Mouse (Mus musculus) right cerebral cortex, adult 2 months (tissue): Measurements from ENCODE around the gene Gm21992.

Source experiments
- DNase-seq, 2 experiments: peaks; one replicate each; pipeline ENCODE4 v3.0.0; 2021 to 2022; ENCODE audit warnings: low spot score in 2 of 2

The Gm21992 gene

DNA sequence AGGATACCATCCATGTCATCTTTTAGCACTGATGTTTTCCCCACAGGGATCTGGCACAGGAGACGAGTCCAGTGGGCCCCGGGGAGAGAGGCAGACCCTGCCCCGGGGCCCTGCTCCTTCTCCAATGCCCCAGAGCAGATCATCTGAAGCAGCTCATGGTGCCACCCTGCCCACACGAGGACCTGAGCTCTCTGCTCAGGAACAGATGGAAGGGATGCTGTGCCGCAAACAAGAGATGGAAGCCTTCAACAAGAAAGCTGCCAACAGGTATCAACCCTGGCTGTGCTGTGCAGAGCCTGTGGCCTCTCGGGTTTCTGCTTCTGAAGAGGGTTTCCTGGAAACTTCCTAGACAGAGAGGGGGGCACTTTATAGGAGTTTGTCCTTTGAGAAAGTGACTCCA lies 61.4 kb downstream of the Gm21992 start:
- no peak for DNase-seq

DNA sequence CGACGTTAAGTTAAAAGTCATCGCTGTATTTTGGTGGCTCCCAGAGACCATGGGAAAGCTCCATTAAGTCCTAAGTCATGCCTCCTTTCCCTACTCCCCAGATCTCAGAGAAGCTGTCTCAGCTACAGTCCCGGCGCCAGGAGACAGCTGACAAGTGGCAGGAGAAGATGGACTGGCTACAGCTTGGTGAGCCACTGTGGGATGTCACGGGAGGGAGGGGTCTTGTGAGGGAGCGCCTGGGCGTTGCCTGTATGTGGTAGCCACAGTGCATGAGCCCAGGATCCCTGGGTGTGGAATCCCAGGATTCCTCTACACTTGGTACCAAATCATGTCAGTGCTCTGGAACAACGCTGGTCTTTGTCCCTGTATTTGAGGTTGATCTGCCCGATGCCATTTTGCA lies 62.9 kb downstream of the Gm21992 start:
- no peak for DNase-seq

DNA sequence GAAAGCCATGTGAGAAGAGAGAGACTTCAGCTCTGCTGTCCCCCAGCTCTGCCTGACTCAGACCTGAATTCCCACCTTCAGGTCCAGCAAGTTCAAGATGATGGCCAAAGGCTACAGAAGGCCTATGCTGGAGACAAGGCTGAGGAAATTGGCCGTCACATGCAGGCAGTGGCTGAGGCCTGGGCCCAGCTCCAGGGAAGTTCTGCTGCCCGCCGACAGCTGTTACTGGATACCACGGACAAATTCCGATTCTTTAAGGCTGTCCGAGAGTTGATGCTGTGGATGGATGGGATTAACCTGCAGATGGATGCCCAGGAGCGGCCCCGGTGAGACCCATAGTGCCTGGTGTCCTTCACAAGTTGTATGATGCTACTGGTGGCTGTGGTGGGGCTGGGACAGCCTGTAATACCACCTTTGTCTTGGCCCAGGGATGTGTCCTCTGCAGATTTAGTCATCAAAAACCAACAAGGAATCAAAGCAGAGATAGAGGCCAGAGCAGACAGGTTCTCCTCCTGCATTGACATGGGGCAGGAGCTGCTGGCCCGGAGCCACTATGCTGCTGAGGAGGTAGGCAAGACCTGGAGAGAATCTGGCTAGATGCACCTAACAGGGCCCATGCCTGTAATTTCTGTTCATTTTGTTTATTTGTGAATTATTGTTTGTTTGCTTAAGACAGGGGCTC lies 63.6 kb downstream of the Gm21992 start:
- no peak for DNase-seq

DNA sequence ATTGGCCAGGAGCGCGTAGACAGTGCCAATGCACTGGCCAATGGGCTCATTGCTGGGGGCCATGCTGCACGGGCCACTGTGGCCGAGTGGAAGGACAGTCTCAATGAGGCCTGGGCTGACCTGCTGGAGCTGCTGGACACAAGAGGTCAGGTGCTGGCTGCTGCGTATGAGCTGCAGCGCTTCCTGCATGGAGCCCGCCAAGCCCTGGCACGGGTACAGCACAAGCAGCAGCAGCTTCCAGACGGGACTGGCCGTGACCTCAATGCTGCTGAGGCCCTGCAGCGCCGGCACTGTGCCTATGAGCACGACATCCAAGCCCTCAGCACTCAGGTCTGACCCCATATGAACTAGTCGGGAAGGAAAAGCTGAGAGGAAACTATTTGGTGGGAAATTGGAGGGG lies 64.8 kb downstream of the Gm21992 start:
- no peak for DNase-seq

DNA sequence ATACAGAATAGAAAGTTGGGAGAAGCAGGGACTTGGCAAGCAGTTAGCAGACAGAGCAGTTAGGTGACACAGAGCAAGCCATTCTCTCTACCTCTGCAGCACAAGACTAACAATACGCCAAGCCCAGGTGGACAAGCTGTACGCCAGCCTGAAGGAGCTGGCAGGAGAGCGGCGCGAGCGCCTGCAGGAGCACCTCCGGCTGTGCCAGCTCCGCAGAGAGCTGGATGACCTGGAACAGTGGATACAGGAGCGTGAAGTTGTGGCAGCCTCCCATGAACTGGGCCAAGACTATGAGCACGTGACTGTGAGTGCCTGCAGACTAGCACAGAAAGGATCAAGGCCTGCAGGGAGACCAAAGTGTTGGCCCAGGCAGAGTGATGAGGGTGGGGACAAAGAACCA lies 65.7 kb downstream of the Gm21992 start:
- DNase-seq = no peak

DNA sequence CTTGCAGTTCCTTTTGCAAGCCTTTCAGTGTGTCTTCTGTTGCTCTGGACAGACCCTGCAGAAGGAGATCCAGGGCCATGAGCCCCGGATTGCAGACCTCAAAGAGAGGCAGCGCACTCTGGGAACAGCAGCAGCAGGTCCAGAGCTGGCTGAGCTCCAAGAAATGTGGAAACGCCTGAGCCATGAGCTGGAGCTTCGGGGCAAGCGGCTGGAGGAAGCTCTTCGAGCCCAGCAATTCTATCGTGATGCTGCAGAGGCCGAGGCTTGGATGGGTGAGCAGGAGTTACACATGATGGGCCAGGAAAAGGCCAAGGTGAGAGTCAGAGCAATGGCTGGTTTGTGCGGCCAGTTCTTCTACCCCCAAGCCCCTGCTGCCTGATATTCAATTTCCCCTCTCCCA lies 66.4 kb downstream of the Gm21992 start:
- DNase-seq = no peak

DNA sequence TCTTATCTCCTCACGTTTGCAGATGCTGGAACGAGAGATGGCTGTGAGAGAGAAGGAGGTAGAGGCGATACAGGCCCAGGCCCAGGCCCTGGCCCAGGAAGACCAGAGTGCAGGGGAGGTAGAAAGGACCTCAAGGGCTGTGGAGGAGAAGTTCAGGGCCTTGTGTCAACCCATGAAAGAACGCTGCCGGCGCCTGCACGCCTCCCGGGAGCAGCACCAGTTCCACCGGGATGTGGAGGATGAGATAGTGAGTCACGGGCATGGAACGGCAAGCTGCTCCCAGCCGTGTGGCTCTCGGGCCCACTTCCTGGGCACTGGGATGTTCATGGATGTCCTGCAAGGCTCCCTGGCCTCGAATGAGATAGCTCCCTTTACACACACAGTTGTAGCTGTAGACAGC lies 67.4 kb downstream of the Gm21992 start:
- DNase-seq = no peak

DNA sequence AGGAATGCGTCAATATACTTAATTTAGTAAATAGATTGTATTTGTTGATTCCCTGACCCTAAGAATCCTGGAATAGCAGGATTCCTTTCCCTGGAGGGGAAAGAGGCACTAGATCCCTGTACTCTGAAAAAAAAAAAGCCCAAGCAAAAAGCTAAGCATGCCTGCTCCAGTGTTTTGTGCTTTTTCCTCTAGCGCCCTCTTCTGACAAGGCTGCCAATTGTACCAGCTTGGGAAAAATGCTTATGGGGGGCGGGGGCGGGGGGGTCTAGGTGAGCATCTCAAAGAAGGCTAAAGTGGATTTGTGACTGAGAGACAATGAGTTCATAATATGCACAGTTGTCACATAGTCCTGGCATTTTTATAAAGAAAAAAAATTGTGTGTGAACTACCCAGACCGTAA lies 67.9 kb downstream of the Gm21992 start:
- no peak for DNase-seq

DNA sequence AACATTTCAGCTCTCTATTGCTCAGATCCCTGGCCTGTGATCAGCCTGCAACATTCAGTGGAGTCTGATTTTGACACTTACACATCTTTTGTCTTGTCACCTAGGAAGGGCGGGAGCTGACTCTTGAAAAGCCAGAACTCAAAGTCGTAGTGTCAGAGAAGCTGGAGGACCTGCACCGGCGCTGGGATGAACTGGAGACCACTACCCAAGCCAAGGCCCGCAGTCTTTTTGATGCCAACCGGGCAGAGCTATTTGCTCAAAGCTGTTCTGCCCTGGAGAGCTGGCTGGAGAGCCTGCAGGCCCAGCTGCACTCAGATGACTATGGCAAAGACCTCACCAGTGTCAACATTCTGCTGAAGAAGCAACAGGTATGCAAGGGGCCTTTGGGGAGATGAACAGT lies 69.2 kb downstream of the Gm21992 start:
- no peak for DNase-seq

DNA sequence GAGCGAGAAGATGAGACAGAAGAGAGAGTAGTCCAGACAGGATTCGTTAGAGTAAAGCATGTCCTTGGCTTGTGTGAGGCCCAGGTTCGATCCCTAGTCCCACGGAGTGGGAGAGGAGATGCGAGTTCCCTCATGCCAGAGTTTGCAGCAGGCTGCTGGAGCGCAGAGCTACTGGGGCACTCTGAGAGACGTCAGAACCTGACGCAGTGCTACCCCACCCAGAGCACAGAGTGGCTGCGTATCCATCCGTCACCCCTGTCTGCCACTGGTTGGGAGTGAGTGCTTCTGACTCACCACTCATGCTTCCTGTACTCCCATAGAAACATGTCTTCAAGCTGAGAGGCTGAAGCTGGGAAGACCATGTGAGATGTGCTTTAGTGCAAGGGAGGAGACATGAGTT lies 69.9 kb downstream of the Gm21992 start:
- DNase-seq = no peak

DNA sequence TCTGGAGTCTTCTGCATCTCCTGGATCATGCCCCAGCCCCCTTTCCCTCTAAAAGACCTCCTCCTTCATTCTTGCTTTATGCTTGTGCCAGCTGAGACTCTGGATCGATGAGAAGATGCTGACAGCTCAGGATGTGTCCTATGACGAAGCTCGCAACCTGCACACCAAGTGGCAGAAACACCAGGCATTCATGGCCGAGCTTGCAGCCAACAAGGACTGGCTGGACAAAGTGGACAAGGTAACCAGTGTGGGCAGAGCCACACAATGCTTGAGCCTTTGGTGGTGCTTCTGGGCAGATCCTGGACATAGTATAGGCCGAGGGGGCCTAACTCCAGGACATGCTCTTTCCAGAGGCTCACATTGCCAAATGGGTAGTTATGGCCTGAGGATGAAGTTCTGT lies 71.7 kb downstream of the Gm21992 start:
- DNase-seq = no peak

DNA sequence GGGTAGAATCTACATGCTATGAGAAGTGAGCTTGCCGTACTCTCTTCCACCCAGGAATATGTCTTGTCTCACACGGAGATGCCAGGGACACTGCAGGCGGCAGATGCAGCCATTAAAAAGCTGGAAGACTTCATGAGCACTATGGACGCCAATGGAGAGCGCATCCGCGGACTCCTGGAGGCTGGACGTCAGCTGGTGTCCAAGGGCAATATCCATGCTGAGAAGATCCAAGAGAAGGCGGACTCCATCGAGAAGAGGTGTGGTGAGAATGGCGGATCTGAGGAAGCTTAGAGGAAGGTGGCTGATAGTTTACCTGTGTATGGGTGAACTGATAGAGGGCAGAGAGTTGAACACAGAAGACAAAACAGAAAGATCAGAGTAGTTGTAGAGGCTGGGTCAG lies 72.4 kb downstream of the Gm21992 start:
- no peak for DNase-seq

DNA sequence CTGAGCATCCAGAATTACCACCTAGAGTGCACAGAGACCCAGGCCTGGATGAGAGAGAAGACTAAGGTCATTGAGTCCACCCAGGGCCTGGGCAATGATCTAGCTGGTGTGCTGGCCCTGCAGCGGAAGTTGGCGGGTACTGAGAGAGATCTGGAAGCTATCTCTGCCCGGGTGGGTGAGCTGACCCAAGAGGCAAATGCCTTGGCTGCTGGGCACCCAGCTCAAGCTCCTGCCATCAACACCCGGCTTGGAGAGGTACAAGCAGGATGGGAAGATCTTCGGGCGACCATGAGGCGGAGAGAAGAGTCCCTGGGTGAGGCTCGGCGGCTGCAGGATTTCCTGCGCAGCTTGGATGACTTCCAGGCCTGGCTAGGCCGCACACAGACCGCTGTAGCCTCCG lies 73.5 kb downstream of the Gm21992 start:
- DNase-seq = no peak

DNA sequence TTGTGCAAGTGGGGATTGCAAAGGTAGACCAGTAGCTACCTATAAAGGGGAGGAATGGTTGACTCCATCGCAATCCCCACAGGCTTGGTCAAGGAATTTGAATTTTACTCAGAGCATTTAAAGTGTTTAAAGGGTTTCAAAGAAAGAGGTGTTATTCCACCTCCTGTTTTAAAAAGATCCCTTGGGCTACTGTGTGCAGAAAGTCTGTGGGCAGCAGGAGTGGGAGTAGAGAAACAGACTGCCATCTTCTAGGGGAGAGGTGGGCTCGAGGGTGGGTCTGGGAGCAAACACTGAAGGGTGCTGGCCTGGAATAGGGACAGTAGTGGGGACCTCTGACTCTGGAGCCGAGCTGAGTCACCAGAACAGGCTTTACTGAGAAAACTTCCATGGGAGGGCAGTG lies 78.4 kb downstream of the Gm21992 start:
- DNase-seq = no peak

DNA sequence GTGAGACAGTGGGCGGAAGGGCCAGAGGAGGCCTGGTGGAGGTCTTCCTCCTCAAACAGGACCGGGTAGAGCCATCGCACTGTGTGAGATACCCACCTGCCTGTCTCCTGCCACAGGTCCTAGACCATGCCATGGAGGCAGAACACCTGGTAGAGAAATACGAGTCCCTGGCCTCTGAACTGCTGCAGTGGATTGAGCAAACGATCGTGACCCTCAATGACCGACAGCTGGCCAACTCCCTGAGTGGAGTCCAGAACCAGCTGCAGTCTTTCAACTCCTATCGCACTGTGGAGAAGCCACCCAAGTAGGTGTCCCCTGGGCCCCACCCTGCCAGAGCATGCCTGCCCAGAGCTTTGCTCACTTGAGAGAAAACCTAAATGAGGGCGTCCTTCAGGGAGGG lies 82.2 kb downstream of the Gm21992 start:
- DNase-seq = no peak

DNA sequence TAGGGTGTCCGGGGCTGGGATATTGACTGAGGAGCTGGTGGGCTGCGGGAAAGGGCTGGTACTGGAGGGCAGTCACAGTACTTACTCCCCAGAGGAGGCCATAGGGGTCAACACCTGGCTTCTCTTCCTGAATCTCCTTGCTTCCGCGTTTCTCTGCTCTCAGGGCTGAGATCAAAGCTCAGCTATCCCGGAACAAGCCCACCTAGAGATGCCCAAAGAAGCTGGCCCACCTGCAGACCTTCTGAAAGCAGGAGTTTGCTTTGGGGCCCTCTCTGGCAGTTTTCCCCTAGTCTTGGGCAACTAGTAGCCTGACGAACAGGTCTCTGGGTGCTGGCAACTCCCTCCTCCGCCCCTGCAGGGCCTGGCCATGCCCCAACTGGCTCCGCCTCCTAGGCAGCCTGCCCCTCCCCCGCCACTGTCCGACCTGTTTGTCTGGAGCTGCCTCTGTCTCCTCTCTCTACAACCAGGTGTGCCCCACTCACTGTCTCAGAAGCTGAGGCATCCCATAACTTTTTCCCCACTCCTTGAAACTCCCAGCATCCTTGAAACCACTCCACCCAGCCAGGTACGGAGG lies 90.7 kb downstream of the Gm21992 start:
- no peak for DNase-seq

DNA sequence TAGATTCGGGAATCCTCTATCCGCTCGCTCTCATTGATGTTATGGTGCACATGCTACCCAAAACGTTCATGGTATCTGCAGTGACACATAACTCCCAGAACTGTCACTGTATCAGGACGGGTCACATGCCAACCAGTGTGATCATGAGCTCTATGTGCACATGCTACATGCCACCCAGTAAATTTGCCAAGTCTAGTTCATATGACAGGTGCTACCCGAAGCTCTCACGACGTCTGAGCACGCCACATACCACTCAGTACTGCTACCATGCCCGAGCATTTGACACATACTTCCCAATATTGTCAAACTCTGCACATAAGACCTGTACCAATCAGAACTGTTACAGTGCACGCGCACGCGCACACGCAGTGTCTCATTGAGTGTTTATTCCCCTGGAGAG lies 91.3 kb downstream of the Gm21992 start:
- no peak for DNase-seq

DNA sequence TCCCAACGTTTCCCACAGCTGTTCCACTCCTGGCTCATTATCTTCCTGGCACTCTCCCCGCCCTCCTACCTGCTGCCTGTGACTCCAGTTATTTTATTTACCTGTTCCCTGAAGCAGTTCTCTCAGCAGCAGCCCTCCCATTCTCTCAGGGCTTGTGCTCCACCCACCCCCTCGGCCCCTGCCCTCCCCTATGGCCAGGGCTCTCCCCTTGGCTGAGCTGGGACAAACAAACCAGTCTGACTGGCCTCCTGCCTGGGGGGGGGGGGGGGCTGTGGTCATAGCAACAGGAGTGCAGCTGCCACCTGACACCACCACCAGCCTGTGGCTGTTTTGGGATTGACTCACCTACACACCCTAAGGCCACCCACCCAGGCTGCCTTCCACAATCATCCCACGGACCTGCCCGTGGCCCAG lies 92.1 kb downstream of the Gm21992 start:
- DNase-seq = no peak

DNA sequence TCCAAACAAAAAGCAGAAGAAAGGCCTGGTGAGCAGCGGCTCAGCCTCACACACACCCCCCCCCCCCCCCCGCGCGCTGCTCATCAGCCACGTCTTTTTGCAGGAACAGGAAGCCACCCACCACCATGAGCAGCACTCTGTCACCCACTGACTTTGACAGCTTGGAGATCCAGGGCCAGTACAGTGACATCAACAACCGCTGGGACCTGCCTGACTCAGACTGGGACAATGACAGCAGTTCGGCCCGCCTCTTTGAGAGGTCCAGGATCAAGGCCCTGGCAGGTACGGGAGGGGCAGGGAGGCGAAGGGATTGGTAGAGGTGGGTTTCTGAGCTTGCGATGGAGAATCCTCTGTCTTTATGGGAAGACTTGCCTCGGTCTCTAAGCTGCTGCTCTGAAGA lies 92.7 kb downstream of the Gm21992 start:
- DNase-seq = peak in 1 of 2 experiments; percentile 50

DNA sequence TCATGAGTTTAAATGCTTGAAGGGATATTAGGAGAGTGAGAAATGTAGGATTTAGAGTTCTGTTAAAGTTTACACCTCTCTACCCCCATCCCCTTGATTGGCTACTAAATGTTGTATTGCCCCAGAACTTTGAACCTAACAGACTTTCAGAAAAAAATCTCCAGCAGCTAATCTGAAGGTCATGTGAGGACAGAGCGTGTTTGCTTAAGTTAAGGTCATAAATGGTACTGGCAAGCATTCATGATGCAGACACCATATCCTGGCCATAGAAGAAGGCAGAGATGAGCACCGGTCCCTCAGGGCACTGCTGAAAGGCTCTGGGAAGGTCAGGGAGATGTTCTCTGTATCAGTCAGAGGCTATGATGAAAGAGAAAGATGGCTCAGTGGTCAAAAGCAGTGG lies 94.1 kb downstream of the Gm21992 start:
- DNase-seq = no peak

DNA sequence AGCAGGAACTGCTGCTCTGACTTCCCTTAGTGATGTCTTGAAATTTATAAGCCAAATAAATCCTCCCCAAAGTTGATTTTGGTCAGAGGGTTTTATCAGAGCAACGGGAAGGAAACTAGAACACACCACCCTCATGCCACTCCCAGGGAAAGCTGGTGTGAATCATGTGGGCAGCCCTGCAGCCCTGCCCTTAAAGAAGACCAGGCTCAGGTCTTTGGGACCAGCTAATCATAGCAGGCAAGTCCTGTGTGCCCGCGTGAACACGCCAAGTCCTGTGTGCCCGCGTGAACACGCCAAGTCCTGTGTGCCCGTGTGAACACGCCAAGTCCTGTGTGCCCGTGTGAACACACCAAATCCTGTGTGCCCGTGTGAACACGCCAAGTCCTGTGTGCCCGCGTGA lies 94.7 kb downstream of the Gm21992 start:
- no peak for DNase-seq

DNA sequence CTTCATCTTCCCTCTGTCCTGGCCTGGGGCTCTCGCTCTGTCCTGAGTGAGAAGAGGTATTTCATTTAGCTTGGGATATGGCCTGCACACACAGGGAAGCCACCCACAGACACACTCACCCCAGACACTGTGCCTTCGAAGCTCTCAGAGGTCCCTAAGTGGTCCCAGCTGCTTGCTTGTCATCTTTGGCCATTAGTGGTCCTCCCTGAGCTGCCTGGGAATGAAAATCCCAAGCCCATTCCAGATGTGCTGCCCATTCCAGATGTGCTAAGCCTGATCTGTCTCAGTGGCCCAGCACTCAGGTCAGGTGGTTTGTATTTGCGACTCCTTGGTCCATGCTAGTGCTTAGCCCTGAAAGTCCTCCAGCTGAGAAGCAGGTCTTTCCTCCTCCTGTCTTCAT lies 97.5 kb downstream of the Gm21992 start:
- no peak for DNase-seq

DNA sequence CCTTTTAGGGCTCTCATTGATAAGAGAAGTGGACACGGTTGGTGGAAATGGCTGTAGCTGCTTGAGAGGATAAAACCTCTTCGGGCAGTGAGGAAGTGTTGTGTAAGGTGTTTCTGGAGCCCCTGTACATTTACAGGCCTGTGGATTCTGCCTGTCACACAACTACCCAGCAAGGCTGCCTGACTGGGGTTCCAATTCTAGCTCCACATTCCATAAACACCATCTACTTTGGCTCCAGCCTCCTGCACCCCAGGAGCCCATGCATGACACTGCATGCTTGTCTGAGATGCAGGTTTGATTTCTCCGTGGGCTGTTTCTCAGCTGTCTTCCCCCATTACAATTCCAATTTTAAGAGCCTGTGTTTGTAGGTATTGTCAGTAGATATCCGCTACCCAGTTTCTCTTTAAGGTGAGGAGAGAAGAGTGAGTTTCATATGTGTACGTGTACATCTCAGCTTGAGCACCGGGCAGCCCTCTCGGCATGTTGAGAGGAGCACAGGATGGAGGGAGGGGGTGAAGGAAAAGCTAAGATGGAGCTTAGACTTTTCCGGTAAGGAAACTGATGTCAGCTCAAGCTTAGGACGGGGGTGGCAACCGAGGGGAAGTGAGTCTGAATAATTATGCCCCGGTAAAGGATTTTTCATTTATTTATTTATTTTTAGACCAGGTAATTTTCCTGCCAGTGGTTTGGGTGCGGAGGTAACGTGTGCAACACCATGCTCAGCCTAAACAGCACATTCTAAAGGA lies 98.5 kb downstream of the Gm21992 start:
- DNase-seq = peak in 1 of 2 experiments; percentile 26
